Mouse (Mus musculus) stomach, embryonic 14.5 days (tissue): ENCODE measurements around the gene Kcnj6. TPM values are rescaled to one million over a fixed set of nuclear protein-coding genes. Genes with fewer than 3 reads are reported as not detected.

Source experiments
- ATAC-seq: fragments of 200-750 bp; cut with Nextera tagmentation; 2 replicates; pipeline ENCODE4 v1.8.0; 2017; ENCODE audit warnings: low read depth, moderate TSS enrichment; ENCODE audit not compliant: insufficient number of reproducible peaks, insufficient read depth, low FRiP score
- H3K27ac ChIP-seq: fragments of 300-500 bp; sonication (generic); 2 replicates; pipeline ENCODE4 v1.5.1; 2014; ENCODE audit warnings: mild to moderate bottlenecking, low read length, moderate library complexity, mixed read lengths
- H3K27me3 ChIP-seq: fragments of 300-500 bp; sonication (generic); 2 replicates; pipeline ENCODE4 v1.6.1; 2014; ENCODE audit warnings: low read length, control low read depth, mixed read lengths; ENCODE audit not compliant: control insufficient read depth, insufficient read depth
- H3K36me3 ChIP-seq: fragments of 300-500 bp; sonication (generic); 2 replicates; pipeline ENCODE4 v1.6.1; 2014; ENCODE audit warnings: mild to moderate bottlenecking, control low read depth, low read length, moderate library complexity, mixed read lengths; ENCODE audit not compliant: control insufficient read depth, insufficient read depth
- H3K4me1 ChIP-seq: fragments of 300-500 bp; sonication (generic); 2 replicates; pipeline ENCODE4 v1.6.1; 2014; ENCODE audit warnings: low read length, control low read depth, mixed read lengths; ENCODE audit not compliant: control insufficient read depth, insufficient read depth
- H3K4me2 ChIP-seq: fragments of 300-500 bp; sonication (generic); replicated peaks from 2 replicates; pipeline ENCODE4 v1.6.1; 2014; ENCODE audit warnings: low read depth, low read length, control low read depth
- H3K4me3 ChIP-seq: fragments of 300-500 bp; sonication (generic); 2 replicates; pipeline ENCODE4 v1.5.1; 2014; ENCODE audit warnings: low read depth, low read length, control low read depth
- H3K9ac ChIP-seq: fragments of 300-500 bp; sonication (generic); replicated peaks from 2 replicates; pipeline ENCODE4 v1.6.1; 2014; ENCODE audit warnings: low read depth, mild to moderate bottlenecking, control low read depth, low read length, moderate library complexity, mixed read lengths
- H3K9me3 ChIP-seq: fragments of 300-500 bp; sonication (generic); 2 replicates; pipeline ENCODE4 v1.6.1; 2016; ENCODE audit warnings: low read depth, low read length, control low read depth; ENCODE audit not compliant: control insufficient read depth
- WGBS: fragments of 180-500 bp; shearing (Covaris S2); extraction: QIAGEN DNeasy Blood & Tissue Kit; methylation state at CpG from one replicate; pipeline ENCODE4 v1.1.7; 2014; 5-methylcytosine and 5-hydroxymethylcytosine counted together
- microRNA-seq: library from miRNA; unstranded; fragments of <30 nt; microRNA quantifications from one replicate; pipeline ENCODE4, GENCODE M21; 2016
- polyA plus RNA-seq: library from polyadenylated mRNA; unstranded; fragments of >200 nt; fragmentation: Nextera tagmentation; extraction: Ambion mirVana; gene quantifications from 2 replicates; pipeline ENCODE4 v1.2.1, GENCODE M21; 2014

The Kcnj6 gene
- polyA plus RNA-seq, 1 experiment from 2014 or later: 0.39 TPM

- no peaks in the 10 kb centered on the region for H3K9me3 ChIP-seq
Measured at GRCm38 (mm10) chr16:94701971-94702370, 295.5 kb downstream of the Kcnj6 start.

GRCm38 (mm10) chr16:94701141-94701540 is 296.4 kb downstream of the Kcnj6 start:
- Histone ChIP-seq H3K4me2 (no peak overlapping the region), H3K9me3 (no peaks in the 10 kb centered on the region), H3K9ac (no peak overlapping the region), H3K4me1 (no peaks in the 10 kb centered on the region), H3K27ac (no peak overlapping the region), H3K27me3 (no peaks in the 10 kb centered on the region), H3K4me3 (no peak overlapping the region), H3K36me3 (peaks cover under 1% of the 10 kb centered on the region; the same call in 1 of the 2 replicates)
- 76% methylated on average over 4 of the region's 4 CpGs for WGBS
- no peak for ATAC-seq

More at GRCm38 (mm10) chr16:94701971-94702370, 295.5 kb downstream of the Kcnj6 start:
- Histone ChIP-seq H3K27me3 (no peaks in the 10 kb centered on the region), H3K9ac (no peak overlapping the region), H3K4me2 (no peak overlapping the region), H3K27ac (no peak overlapping the region), H3K36me3 (no peaks in the 10 kb centered on the region), H3K4me1 (no peaks in the 10 kb centered on the region), H3K4me3 (no peak overlapping the region)
- no peak for ATAC-seq
- 82% methylated on average over 4 of the region's 4 CpGs for WGBS

Small RNA genes within 50 kb of the gene (microRNA-seq; reads per million reads assigned to microRNA genes)
- gene Gm22745: not detected
